Mouse (Mus musculus): ENCODE data around the gene 2810006K23Rik. TPM values are rescaled to one million over a fixed set of nuclear protein-coding genes. Genes with fewer than 3 reads are reported as not detected.
A peak's percentile ranks its signal among the peaks of the same experiment; 100 is the strongest.
"Not testable (repeated sequence)": the region's sequence is repeated elsewhere in the genome, so short reads cannot be mapped to it uniquely, and the experiment has no call there.

2810006K23Rik gene
- polyA plus RNA-seq (2015; fragmentation: Nextera tagmentation; extraction: Ambion mirVana): 11.0 and 11.9 TPM in 2 replicates

DNA sequence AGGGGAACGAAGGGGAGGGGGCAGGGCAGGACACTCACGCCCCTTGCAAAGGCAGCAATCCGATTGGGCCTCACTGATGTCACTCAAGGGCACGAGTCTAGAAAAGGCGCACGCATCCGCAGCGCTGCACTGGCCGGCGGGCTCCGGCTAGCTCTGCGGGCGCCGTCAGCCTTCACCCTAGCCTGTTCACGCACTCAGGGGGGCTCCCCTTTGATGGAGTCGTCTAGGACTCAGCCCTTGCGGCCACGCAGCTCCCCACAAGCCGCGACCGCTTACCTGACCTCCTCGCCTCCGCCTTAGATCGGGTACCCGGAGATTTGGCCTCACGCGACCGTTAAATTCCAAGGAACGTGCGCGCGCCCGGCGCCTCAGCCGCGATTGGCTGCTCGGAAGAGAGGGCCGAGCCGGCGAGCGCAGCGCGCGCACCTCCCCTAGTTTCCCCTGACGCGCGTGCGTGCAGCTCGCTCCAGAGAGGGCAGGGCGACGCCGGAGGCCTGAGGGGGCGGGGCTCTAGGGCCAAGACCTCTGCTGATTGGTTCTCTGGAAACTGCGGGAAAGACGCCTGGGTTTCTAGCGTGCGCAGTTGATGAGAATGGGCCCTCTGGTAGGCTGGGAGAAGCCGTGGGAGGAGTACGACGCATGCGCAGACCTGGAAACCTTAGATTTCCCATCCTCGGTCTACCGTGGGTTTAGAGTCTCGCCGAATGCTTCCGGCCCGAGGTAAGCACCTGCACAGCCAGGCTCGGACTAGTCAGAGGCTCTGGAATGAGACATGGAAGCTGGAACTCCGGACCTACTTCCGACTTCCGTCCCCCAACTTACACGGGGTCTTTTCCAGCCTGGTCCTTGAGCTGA lies at the start of gene 2810006K23Rik, which contains the start of gene Mphosph9:
Gene 2810006K23Rik (plus strand): TSS at position 580 of the 855 bp plus-strand sequence.
Gene Mphosph9 (minus strand): TSS at position 463 of the 855 bp plus-strand sequence.
- DNase-seq (ENCODE audit: low spot score): peak; percentile 100

DNA sequence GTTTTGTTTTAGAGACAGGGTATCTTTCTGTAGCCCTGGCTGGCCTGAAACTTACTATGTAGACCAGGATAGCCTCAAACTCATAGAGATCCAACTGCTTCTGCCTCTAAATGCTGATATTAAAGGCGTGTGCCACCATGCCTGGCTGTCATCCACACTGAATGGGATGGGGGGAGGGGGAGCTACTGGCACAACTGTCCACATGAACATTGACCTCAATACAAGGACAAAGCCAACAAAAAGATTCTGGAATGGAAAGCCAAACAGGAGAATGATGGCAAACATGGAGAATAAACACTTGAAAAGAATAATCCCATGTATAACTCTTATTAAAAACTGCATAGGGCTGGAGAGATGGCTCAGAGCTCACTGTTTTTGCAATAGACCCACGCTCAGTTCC lies 45.0 kb upstream of the 2810006K23Rik start:
- DNase-seq (ENCODE audit: low spot score): no peak

DNA sequence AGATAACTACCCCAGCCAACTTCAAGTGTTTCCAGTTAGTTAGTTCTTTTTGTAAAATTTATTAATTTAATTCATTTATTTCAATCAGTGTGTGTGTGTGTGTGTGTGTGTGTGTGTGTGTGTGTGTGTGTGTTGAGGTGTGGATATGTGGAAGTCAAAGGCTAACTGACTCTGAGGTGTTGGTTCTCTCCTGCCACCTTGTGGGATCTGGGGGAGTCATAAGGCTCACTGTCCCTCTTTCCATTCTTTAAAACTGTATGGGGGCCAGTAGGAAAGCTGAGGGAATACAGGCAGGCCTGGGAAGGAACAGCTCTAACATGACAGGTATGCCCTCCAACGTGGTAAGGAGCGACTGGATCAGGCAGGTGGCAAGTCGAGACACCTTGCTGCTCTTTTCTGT lies 43.6 kb upstream of the 2810006K23Rik start:
- peak; percentile 40 for DNase-seq (ENCODE audit: low spot score)

- no peak for DNase-seq (ENCODE audit: low spot score)
These were observed 40.2 kb upstream of the 2810006K23Rik start for GRCm38 (mm10) chr5:124287616-124288247.

GRCm38 (mm10) chr5:124290216-124290615 lies 37.7 kb upstream of the 2810006K23Rik start:
- no peak for DNase-seq (ENCODE audit: low spot score)

DNA sequence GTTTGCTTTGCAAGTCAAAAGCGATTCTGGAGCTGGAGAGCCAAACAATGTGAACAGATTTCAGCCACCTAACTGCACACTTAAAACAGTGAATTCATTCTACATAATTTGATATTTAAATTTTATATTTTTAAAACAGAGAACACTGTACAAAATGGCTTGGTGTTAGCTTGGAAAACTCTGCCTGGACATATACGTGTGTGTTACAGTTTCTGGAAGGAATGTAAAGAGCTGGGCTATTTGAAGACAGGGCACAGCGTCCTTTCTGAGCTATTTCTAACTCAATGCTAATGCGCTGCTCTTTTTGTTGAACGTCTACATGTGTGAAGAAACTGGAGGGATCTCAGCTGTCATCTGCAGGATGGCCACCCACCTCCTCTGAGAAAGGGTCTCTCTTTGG lies 33.9 kb upstream of the 2810006K23Rik start:
- no peak for DNase-seq (ENCODE audit: low spot score)

DNA sequence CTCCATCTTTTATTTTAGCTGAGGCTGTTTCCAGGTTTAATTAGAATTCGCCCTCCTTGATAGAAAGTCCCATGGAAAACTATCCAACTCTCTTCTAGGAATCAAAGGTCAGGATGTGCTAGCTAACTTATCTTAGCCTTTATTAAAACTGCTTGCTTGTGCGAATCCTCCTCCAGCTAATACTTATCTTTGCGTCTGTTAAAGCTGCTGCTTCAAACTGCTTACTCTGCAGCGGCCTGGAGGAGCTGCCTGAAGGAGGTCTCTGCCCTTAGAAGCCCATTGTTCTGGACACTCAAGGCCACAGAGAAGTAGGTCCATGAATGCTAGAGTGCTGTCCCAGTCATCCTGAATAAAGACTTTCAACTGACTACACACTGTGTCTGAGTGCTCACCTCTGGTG lies 31.4 kb upstream of the 2810006K23Rik start:
- no peak for DNase-seq (ENCODE audit: low spot score)

DNA sequence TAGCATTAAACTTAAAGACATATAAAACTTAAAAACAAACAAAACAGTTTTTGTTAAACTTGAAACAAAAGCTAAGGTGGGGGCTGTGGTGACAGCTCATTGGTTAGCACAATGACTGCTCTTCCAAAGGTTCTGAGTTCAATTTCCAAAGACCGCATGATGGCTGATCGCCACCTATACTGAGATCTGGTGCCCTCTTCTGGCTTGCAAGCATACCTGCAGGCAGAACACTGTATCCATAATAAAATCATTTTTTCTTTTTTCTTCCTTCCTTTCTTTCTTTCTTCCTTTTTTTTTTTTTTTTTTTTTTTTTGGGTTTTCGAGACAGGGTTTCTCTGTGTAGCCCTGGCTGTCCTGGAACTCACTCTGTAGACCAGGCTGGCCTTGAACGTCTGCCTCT lies 28.6 kb upstream of the 2810006K23Rik start:
- DNase-seq (ENCODE audit: low spot score): peak; percentile 51

DNA sequence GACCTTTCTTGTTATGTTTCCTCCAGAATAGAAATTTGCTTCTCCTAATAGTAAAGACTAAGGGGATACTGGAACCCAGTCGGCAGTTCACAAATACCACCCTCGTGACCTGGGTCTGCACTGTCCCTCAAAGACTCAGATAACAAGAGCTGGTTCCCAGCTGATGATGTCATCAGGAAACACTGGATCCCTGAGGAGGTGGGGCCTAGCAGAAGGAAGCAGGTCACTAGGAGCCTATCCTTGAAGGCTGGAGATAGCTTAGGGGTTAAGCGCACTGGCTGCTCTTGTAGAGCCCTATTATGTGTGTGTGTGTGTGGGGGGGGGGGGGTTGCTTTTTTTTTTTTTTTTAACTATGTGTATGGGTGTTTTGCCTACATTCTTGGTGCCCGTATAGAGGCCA lies 27.8 kb upstream of the 2810006K23Rik start:
- no peak for DNase-seq (ENCODE audit: low spot score)

GRCm38 (mm10) chr5:124302853-124303252 lies 25.0 kb upstream of the 2810006K23Rik start:
- not testable (repeated sequence) for DNase-seq (ENCODE audit: low spot score)

GRCm38 (mm10) chr5:124309155-124309554 lies 18.7 kb upstream of the 2810006K23Rik start:
- no peak for DNase-seq (ENCODE audit: low spot score)

GRCm38 (mm10) chr5:124310091-124310490 lies 17.8 kb upstream of the 2810006K23Rik start:
- no peak for DNase-seq (ENCODE audit: low spot score)

GRCm38 (mm10) chr5:124315498-124315897 lies 12.4 kb upstream of the 2810006K23Rik start:
- DNase-seq (ENCODE audit: low spot score): no peak

GRCm38 (mm10) chr5:124315941-124316340 lies 11.9 kb upstream of the 2810006K23Rik start:
- no peak for DNase-seq (ENCODE audit: low spot score)

GRCm38 (mm10) chr5:124317648-124318047 lies 10.2 kb upstream of the 2810006K23Rik start:
- DNase-seq (ENCODE audit: low spot score): no peak

DNA sequence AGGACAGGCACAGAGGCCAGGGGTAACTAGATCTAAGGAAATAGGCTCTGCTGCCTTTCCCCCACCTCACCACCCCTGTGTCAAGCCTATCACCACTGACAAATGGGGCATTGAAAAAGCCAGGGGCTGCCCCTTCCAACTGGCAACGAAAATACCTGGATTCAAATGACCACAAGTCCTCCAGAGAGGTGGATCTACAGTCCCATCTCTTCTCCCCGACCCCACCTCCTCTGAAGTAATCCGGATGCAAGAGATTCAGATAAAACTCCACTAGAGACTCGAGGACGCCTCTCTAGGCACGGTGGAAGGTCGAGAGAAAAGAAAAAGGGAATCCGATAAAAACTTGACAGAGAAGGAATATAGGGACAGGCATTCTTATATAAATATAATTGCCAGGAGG lies 1.1 kb upstream of the 2810006K23Rik start:
- DNase-seq (ENCODE audit: low spot score): peak; percentile 35

DNA sequence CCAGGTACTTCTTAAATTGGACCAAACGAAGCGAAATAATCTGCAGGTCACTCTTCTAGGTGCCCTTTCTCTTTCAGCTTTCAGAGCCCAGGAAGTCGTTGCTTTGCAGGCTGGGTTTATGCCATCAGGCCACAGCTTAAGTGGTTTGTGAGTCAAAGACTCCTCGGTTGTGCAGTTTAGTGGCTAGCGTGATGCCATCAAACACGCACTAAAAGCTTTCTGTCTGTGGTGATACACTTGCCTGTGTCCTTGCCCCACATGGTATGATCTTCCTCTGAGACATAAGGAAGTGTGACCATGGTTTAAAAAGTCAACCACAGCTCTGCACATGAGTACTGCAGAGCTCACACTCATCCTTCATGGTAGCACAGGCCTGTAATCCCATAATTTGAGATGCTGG lies 2.2 kb downstream of the 2810006K23Rik start:
- DNase-seq (ENCODE audit: low spot score): no peak

GRCm38 (mm10) chr5:124334392-124334791 lies 6.5 kb downstream of the 2810006K23Rik start:
- DNase-seq (ENCODE audit: low spot score): no peak

DNA sequence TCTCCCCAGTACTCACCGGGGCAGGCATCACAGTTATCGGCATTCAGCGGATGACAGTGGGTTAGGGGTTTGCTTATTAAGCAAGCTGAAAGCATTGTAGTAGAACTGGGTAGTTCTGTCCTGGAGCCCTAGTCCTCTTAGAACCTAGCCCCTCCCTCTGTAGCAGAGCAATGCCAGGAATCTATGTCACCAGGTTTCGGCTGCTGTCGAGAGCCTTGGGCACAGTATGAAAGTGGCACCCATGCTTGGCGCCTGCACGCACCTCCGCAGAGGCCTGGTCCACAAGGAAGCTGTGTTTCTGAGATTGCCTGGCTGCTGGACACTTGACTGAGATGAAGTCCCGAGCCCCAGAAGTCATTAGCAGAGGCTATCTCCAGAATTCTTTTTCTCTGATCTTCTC lies 9.2 kb downstream of the 2810006K23Rik start:
- no peak for DNase-seq (ENCODE audit: low spot score)

GRCm38 (mm10) chr5:124337909-124338308 lies 10.0 kb downstream of the 2810006K23Rik start:
- DNase-seq (ENCODE audit: low spot score): no peak

DNA sequence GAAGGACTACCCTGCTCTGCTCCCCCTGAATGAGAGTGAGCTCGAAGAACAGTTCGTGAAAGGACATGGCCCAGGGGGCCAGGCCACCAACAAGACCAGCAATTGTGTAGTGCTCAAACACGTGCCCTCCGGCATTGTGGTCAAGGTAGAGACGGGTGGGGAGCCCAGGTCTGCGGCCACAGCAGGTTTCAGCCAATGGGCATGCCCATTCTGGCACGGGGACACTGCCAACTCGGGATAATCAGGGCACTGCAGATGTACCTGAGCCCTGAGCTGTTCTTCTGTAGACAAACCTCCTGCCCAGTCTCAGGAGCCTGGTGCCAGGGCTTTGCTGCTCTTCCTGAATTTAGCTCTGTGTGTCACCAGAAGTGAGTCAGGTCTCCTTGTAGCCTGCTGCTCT lies 10.9 kb downstream of the 2810006K23Rik start:
- no peak for DNase-seq (ENCODE audit: low spot score)

DNA sequence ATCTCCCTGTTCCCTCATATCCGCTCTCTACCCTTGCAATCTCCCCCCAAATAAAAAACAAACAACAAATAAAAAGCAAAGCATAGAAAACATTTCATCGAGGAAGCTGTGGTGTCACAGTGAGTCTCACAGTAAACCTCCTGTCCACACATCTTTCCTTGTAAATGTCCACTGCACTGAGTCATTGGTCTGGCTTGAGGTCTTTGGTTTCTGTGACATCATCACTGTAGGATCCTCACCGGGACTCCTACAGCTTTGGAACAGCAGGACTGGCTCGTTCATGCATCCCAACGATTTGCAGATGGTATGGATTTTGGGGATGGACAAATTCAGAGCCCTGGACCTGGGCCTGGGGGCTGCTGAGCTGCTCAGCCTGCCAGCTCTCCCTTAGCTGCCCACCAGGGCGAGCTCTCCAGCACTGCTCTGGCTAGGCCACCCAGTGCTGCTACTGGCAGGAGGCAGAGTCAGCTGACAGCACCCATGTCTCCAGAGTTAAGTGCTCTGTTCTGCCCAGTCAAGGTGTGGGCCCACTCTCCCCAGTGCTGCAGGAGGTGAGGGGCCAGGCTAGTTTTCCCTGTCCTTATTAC lies 14.0 kb downstream of the 2810006K23Rik start:
- DNase-seq (ENCODE audit: low spot score): not testable (repeated sequence)
